Mouse (Mus musculus): ENCODE measurements around the gene 1520401A03Rik.
"Not testable (repeated sequence)": the region's sequence is repeated elsewhere in the genome, so short reads cannot be mapped to it uniquely, and the experiment has no call there.

DNA sequence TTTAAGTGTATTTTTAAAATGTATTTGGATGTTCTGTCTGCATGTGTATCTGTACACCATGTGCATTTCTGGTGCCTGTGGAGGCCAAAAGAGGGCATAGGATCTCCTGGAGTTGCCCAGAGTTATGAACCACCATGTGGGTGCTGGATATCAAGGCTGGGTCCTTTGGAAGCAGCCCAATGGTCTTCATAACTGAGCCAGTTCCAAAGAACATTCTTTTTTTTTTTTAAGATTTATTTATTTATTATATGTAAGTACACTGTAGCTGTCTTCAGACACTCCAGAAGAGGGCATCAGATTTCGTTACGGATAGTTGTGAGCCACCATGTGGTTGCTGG is 49.6 kb upstream of the 1520401A03Rik start:
- TF ChIP-seq GATA1 (IDR thresholded peaks at IDR 0.05; ENCODE audit: borderline replicate concordance, low read length); FLI1 (IDR thresholded peaks at IDR 0.05; ENCODE audit: low read length): not testable (repeated sequence)

Measured in megakaryocyte, embryonic 14.5 days (primary cell).